Mouse (Mus musculus) regulatory T cell (primary cell): Measurements from ENCODE around the gene Gm21366.
"Not testable (repeated sequence)": the region's sequence is repeated elsewhere in the genome, so short reads cannot be mapped to it uniquely, and the experiment has no call there.

Source experiments
- in situ Hi-C: fragments of 300-600 bp; cut with MboI, MseI; formaldehyde crosslinking; loops from one replicate; pipeline ENCODE4 v1.15.1; 2025; ENCODE audit warnings: high pct_unique_total_duplicates

The Gm21366 gene

DNA sequence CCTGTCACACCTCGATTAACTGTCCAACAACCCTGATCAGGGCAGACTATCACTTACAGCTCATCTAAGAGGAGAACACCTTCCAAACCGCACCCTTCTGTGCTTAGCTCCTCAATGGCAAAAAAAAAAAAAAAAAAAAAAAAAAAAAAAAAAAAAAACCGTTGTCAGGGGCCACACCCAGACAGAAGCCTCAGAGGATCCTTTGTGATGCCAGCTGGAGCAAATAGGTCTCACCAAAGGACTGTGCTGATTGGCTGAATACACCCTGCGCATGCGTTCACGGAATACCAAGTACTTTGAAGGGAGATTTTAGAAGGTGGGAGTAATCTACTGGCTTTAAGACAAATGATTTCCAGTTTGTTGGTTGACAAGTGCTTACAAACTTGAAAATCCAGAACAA is at the start of gene Gm21366:
Gene Gm21366, minus strand, starts transcription at position 101 of the 400 bp plus-strand sequence.
- in situ Hi-C loops = not testable (repeated sequence)
